Mouse (Mus musculus) right cerebral cortex, postnatal 10 days (tissue): ENCODE measurements around the gene Rpl13a.
"Not testable (repeated sequence)": the region's sequence is repeated elsewhere in the genome, so short reads cannot be mapped to it uniquely, and the experiment has no call there.

Source experiments
- DNase-seq, 2 experiments: peaks; one replicate each; pipeline ENCODE4 v3.0.0; 2021; ENCODE audit warnings: low spot score in 2 of 2

The Rpl13a gene

GRCm38 (mm10) chr7:45118336-45118735, 10.2 kb downstream of the Rpl13a start:
- no peak for DNase-seq

GRCm38 (mm10) chr7:45117566-45117965, 11.0 kb downstream of the Rpl13a start:
- DNase-seq = peak in 1 of 2 experiments; percentile 35

- DNase-seq = no peak
These were observed 15.1 kb downstream of the Rpl13a start for GRCm38 (mm10) chr7:45113476-45113875.

- no peak for DNase-seq
These were observed 16.0 kb downstream of the Rpl13a start for GRCm38 (mm10) chr7:45112529-45112928.

GRCm38 (mm10) chr7:45111940-45112339, 16.6 kb downstream of the Rpl13a start:
- DNase-seq = no peak

GRCm38 (mm10) chr7:45110089-45110488, 18.5 kb downstream of the Rpl13a start:
- not testable (repeated sequence) for DNase-seq

- no peak for DNase-seq
These were observed 21.4 kb downstream of the Rpl13a start for GRCm38 (mm10) chr7:45107052-45107645.

- no peak for DNase-seq
These were observed 22.1 kb downstream of the Rpl13a start for GRCm38 (mm10) chr7:45106441-45106840.

- no peak for DNase-seq
These were observed 23.1 kb downstream of the Rpl13a start for GRCm38 (mm10) chr7:45105491-45105890.

GRCm38 (mm10) chr7:45104941-45105340, 23.6 kb downstream of the Rpl13a start:
- no peak for DNase-seq

GRCm38 (mm10) chr7:45103652-45104180, 24.8 kb downstream of the Rpl13a start, which contains the start of gene Fcgrt:
Fcgrt (minus strand) TSS chr7:45103851.
- peak; percentile 74 to 80 for DNase-seq

GRCm38 (mm10) chr7:45102940-45103585, 25.5 kb downstream of the Rpl13a start:
- no peak for DNase-seq

GRCm38 (mm10) chr7:45102441-45102840, 26.1 kb downstream of the Rpl13a start:
- DNase-seq = no peak

- no peak for DNase-seq
These were observed 28.5 kb downstream of the Rpl13a start for GRCm38 (mm10) chr7:45100046-45100445.

GRCm38 (mm10) chr7:45098541-45099240, 29.9 kb downstream of the Rpl13a start:
- no peak for DNase-seq

GRCm38 (mm10) chr7:45097479-45097878, 31.1 kb downstream of the Rpl13a start:
- DNase-seq = no peak

- DNase-seq = not testable (repeated sequence)
These were observed 32.6 kb downstream of the Rpl13a start for GRCm38 (mm10) chr7:45095965-45096364.

GRCm38 (mm10) chr7:45095367-45095766, 33.2 kb downstream of the Rpl13a start:
- DNase-seq = no peak

GRCm38 (mm10) chr7:45094121-45094520, 34.4 kb downstream of the Rpl13a start:
- no peak for DNase-seq

- no peak for DNase-seq
These were observed 35.0 kb downstream of the Rpl13a start for GRCm38 (mm10) chr7:45093516-45093905.

- DNase-seq = no peak
These were observed 35.6 kb downstream of the Rpl13a start for GRCm38 (mm10) chr7:45092828-45093515.

GRCm38 (mm10) chr7:45092048-45092447, 36.5 kb downstream of the Rpl13a start, which contains the start of gene Rcn3:
Rcn3 (minus strand) TSS chr7:45092221.
- peak; percentile 83 to 87 for DNase-seq
